Mouse (Mus musculus): ENCODE measurements around the gene Bpifa1.
"Not testable (repeated sequence)": the region's sequence is repeated elsewhere in the genome, so short reads cannot be mapped to it uniquely, and the experiment has no call there.

The Bpifa1 gene

GRCm38 (mm10) chr2:154142580-154142979, at the start of gene Bpifa1:
TSS of gene Bpifa1 (plus strand) at chr2:154142880.
- DNase-seq (ENCODE audit: low read depth): no peak

DNA sequence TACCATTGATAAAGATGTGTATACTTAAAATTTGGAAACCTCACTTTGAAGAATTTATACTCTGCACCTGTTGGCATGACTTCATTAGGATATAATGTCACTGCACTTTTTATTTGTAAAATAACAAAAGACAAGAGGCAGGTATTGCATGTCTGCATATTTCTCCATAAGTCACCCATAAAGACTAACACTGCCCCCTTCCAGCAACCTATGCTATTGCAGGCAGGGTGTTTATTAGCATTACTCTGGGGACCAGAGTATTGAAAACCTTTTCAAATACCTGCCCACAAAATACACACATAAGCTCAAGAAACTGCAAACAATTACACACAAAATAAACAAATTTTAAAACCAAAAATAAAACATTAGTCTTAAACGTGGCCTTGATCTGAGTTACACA, 44.9 kb upstream of the Bpifa1 start:
- no peak for DNase-seq (ENCODE audit: low read depth)

DNA sequence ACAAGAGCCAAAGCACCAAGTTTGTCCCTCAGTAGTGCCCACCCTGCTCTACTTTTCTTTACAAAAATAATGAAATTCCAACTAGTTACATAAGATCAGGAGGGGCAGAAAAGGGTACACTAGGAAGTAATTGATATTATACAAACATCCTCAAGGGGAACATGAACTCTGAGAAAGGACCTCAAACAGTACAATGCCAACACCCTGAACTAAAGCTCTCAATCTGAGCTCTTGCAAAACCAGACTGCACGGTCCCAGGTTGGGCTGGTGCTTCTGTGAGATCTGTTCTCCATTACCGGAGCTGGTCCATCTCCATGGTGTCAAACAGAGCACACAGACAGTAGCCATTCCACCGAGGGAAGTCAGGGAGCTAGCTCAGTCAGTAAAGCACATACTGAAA, 25.3 kb upstream of the Bpifa1 start:
- DNase-seq (ENCODE audit: low read depth): no peak

DNA sequence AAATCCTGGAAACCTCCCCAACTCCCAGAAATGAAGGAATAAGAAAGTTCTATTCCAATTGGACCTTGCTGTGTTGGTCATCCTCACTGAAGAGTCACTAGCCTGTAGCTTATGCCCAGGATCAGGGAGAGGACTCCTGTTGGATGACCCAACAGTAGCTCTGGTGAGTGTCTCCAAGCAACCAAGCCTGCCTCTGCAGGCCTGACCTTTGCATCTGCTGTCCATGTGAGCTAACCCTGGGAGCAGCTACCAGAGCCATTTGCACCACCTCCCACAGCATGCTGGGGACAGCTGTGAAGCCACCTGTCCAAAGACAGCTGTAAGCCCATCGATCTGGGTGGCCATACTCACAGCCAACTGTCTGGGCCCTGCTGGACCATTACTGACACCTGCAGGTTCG, 12.6 kb upstream of the Bpifa1 start, which contains the start of gene Bpifa3:
Bpifa3 (plus strand) TSS at position 217 of the 400 bp plus-strand sequence.
- DNase-seq (ENCODE audit: low read depth): no peak

DNA sequence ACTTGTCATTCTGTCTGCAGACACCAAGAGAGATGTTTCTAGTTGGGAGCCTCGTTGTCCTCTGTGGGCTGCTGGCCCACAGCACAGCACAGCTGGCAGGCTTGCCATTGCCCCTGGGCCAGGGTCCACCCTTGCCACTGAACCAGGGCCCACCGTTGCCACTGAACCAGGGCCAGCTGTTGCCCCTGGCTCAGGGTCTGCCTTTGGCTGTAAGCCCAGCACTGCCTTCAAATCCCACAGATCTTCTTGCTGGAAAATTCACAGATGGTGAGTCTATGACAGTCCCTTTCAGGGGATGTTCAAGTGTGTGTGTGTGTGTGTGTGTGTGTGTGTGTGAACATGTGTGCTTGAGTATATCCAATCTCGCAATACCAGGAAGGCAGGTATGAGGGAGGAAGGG, 1.1 kb downstream of the Bpifa1 start:
- DNase-seq (ENCODE audit: low read depth): no peak

DNA sequence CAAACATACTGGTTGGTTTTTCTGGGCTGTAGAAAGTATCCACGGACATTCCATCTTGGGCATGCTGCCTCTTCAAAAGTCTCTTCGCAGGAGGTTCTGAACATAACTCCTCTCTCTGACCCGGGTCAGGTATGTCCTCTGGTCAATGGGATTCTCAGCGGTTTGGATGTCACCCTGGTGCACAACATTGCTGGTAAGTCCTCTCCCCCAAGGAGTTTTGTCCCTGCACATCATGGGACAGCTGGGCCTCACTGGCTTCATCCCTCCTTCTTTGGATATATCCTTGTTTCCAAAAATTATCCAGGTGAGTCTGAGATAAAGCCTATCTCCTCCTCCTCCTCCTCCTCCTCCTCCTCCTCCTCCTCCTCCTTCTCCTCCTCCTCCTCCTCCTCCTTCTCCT, 4.8 kb downstream of the Bpifa1 start:
- DNase-seq (ENCODE audit: low read depth): no peak

GRCm38 (mm10) chr2:154158433-154158832, 15.8 kb downstream of the Bpifa1 start:
- peak; percentile 23 for DNase-seq (ENCODE audit: low read depth)

DNA sequence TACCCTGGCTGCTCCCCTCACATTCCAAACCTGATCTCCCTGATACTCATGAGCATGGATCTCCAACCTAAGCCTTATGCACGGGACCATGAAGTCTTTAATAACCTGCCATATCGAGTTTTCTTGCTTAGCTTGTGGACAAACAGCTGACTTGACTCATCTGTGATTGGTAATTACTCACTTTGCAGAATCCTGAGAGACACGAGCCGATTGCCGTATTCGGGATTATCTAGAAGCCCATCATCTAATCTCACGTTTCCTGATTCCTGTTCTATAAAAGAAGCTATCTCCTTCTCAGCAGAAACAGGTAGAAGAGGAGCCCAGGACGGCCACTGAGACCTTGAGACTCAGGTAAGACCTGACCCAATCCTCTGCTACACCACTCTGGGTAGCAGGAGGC, 19.6 kb downstream of the Bpifa1 start, which contains the start of gene Bpifa5:
Bpifa5 (plus strand) TSS at position 301 of the 400 bp plus-strand sequence.
- DNase-seq (ENCODE audit: low read depth): no peak

GRCm38 (mm10) chr2:154163306-154163705, 20.6 kb downstream of the Bpifa1 start:
- no peak for DNase-seq (ENCODE audit: low read depth)

DNA sequence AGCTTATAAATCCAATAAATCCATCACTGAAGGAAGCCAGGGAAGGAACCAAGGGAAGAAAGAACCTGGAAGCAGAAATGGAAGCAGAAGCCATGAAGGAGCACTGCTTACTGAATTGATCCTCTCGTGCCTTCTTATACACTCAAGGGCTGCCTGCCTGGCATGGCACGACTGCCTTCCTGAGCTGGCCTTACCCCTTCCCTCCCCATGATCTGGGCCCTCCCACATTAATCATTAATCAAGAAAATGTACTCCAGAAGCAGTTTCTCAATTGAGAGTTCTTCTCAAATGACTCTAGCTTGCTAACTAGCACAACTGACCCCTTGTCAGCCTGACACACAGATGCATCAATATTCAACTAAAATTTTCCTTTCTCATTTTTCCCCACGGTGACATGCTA, 26.5 kb downstream of the Bpifa1 start:
- DNase-seq (ENCODE audit: low read depth): no peak

DNA sequence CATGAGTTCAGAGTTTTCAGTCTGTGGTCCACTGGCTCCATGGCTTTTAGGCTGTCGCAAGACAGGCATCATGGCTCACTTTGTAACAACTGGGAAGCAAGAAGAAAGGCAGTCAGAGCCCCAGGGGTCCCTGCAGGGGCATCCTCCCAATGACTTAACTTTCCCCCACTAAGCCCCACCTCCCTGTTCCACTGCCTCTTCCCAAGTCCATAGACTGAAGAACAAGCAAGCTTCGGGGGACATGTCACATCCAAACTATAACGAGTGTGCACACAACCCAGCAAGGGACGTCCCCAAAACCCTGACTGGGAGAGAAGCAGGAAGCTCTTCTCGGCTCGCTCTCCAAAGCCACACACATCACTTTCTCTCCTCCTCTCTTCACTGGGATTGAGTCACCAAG, 28.9 kb downstream of the Bpifa1 start:
- DNase-seq (ENCODE audit: low read depth): no peak

- DNase-seq (ENCODE audit: low read depth): peak; percentile 4
Observed at GRCm38 (mm10) chr2:154173313-154173712, 30.6 kb downstream of the Bpifa1 start.

DNA sequence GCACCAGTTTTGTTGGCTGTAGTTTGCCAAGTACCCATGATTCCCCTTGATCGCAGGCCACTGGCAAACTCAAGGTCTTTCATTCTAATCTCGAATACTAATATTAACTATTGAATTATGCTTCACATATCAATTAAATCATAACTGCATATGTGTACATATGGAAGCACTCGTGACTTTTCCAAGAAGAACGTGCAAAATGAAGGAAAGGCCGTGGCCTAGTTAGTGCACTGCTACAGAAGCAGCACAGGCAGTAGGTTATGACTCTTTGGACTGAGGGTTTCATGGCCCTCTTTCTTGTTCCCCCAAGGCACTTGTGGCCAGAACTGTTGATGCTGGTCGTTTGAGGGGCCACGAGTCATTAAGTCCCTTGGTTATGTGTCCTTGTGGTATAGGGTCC, 39.2 kb downstream of the Bpifa1 start:
- not testable (repeated sequence) for DNase-seq (ENCODE audit: low read depth)

DNA sequence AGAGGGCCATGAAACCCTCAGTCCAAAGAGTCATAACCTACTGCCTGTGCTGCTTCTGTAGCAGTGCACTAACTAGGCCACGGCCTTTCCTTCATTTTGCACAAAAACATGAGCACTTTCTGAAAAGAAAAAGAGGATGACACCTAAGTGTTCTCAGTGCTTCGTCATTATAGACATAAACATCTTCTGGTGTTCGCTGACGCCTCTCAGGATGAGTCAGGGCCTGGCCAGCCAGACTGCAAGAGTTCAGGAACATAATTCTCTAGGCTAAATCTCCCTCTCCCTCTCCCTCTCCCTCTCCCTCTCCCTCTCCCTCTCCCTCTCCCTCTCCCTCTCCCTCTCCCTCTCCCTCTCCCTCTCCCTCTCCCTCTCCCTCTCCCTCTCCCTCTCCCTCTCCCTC, 40.4 kb downstream of the Bpifa1 start:
- DNase-seq (ENCODE audit: low read depth): not testable (repeated sequence)

DNA sequence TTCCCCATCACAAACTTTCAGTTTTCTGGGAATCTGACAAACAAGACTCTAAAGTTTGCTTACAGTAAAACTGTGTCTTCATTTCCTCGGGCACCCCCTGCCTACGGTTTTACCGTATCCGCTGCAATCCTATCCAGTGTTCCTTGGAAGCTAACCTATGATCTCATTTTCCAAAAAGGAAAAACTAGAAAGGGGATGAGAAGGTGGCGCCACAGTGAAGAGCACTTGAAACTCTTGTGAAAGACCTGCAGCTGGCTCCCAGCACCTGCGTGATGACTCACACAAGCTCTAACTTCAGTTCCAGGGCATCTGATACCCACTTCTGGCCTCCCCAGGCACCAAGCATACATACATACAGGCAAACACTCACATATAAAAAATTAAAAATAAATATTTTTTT, 42.6 kb downstream of the Bpifa1 start:
- DNase-seq (ENCODE audit: low read depth): no peak

DNA sequence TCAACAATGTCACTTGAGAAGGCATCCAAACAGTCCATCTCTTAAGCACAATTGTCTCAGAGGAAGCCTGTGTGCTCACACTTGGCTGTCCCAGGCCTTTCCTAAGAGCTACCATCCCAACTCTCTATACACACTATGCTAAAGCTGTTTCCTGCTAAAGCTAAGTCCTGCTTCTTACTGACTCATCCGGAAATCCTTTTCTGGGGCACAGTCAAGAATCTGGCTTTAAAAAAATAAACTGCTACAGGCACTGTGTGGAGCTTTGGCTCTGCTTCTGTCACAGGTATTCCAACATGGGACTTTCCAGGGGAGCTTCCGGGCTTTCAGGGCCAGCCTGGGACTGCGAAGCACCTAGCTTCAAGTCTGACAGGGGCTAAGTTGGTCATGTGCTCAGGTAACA, 43.1 kb downstream of the Bpifa1 start:
- no peak for DNase-seq (ENCODE audit: low read depth)

DNA sequence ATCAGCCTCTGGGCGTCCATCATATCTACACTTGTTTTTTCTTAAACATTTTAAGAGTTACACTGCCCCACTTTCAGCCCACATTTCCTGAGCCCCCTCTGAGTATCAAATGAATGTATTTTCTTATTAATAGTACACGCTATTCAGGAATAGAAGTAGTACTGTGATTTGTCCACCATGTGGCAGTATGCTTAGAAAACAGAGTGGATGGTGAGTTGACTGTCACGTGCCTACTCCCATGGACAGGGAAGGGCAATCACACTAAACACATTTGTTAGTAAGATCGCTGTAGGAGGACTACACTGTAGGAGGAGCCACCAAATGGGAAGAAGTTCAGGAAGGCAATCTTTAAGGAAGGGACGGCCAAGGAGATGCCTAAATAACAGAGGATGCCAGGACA, 44.8 kb downstream of the Bpifa1 start:
- DNase-seq (ENCODE audit: low read depth): peak; percentile 11

- DNase-seq (ENCODE audit: low read depth): no peak
Observed at GRCm38 (mm10) chr2:154189877-154190434, 47.3 kb downstream of the Bpifa1 start.

- DNase-seq (ENCODE audit: low read depth): no peak
Observed at GRCm38 (mm10) chr2:154190546-154191258, 48.0 kb downstream of the Bpifa1 start, which contains the start of gene Bpifb1. TSS of gene Bpifb1 (plus strand) at chr2:154190818.

GRCm38 (mm10) chr2:154192141-154192540, 49.5 kb downstream of the Bpifa1 start:
- no peak for DNase-seq (ENCODE audit: low read depth)

DNA sequence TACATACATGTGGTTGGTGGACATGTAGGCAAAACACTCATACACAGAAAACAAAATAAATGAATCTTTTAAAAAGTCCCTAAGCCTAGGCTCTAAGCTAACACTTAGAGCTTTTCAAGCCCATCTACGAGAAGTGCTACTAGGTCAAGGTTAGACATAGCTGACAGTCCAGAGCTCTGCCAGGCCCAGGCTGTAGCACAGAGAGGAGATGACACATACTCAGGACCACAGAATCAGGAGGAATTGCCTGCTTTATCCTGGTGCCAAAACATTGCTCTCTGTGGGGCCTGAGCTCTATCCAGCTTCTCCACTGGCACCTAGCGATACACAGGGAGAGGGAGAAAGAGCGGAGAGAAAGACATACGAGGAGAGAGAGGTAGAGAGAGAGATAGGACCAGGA, 50.4 kb downstream of the Bpifa1 start:
- DNase-seq (ENCODE audit: low read depth): no peak

DNA sequence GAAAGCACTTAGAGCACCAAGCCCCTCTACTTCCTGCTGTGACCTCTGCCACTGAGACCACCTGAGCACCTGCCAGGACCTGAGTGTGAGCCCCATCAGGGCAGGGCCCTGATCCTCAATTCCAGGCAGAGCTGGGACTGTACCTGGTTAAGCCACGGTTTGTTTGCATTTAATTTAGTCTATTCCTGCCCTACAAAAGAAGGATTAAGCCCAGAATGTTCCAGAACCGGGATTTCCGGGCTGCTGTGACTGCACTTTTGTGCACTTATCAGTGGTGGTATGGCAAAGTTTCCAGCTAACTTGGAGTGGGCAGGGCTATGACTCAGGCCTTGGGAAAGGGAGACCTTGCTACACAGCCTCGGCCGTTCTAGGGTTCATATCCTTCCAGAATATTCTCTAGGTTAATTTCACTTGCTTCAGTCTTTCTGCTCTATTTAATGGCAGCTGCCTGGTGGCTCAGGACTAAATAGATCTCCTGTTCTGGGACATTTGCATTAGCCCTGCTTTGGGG, 51.4 kb downstream of the Bpifa1 start:
- DNase-seq (ENCODE audit: low read depth): no peak

GRCm38 (mm10) chr2:154197036-154197435, 54.4 kb downstream of the Bpifa1 start:
- no peak for DNase-seq (ENCODE audit: low read depth)
